Mouse (Mus musculus): Measurements from ENCODE around the gene Aifm3.

- TF ChIP-seq CTCF (IDR thresholded peaks at IDR 0.05; ENCODE audit: borderline replicate concordance, insufficient read depth, low read depth, low read length) (no peak), POLR2A (IDR thresholded peaks at IDR 0.05; ENCODE audit: borderline replicate concordance, insufficient read depth, low read length) (no peak)
Measured at GRCm38 (mm10) chr16:17466875-17467663, 22.3 kb upstream of the Aifm3 start.

All from cerebellum, adult 2 months (tissue).